Mouse (Mus musculus) limb, embryonic 13.5 days (tissue): ENCODE results near the gene Sbf2. TPM values are rescaled to one million over a fixed set of nuclear protein-coding genes. Genes with fewer than 3 reads are reported as not detected.
"Not testable (repeated sequence)": the region's sequence is repeated elsewhere in the genome, so short reads cannot be mapped to it uniquely, and the experiment has no call there.

Experiments used
- ATAC-seq: fragments of 200-750 bp; cut with Nextera tagmentation; 2 replicates; pipeline ENCODE4 v1.8.0; 2017; ENCODE audit warnings: low read depth, moderate number of reproducible peaks, moderate TSS enrichment; ENCODE audit not compliant: low FRiP score
- H3K27ac ChIP-seq: fragments of 300-500 bp; sonication (generic); 2 replicates; pipeline ENCODE4 v1.5.1; 2015; ENCODE audit warnings: inconsistent platforms, mild to moderate bottlenecking, moderate library complexity
- H3K27me3 ChIP-seq: fragments of 300-500 bp; sonication (generic); 2 replicates; pipeline ENCODE4 v1.6.1; 2015; ENCODE audit warnings: mild to moderate bottlenecking, inconsistent platforms
- H3K36me3 ChIP-seq: fragments of 300-500 bp; sonication (generic); 2 replicates; pipeline ENCODE4 v1.6.1; 2015; ENCODE audit warnings: inconsistent platforms, mild to moderate bottlenecking, moderate library complexity
- H3K4me1 ChIP-seq: fragments of 300-500 bp; sonication (generic); 2 replicates; pipeline ENCODE4 v1.6.1; 2015; ENCODE audit warnings: inconsistent platforms
- H3K4me2 ChIP-seq: fragments of 300-500 bp; sonication (generic); replicated peaks from 2 replicates; pipeline ENCODE4 v1.6.1; 2015; ENCODE audit warnings: inconsistent platforms, mild to moderate bottlenecking, moderate library complexity
- H3K4me3 ChIP-seq: fragments of 300-500 bp; sonication (generic); 2 replicates; pipeline ENCODE4 v1.5.1; 2015; ENCODE audit warnings: moderate library complexity, mild to moderate bottlenecking, inconsistent platforms
- H3K9ac ChIP-seq: fragments of 300-500 bp; sonication (generic); 2 replicates; pipeline ENCODE4 v1.6.1; 2015; ENCODE audit warnings: mild to moderate bottlenecking, inconsistent platforms
- H3K9me3 ChIP-seq: fragments of 300-500 bp; sonication (generic); 2 replicates; pipeline ENCODE4 v1.6.1; 2016; ENCODE audit warnings: inconsistent platforms
- WGBS: fragments of 180-500 bp; shearing (Covaris S2); methylation state at CpG from one replicate; pipeline ENCODE4 v1.1.7; 2015; 5-methylcytosine and 5-hydroxymethylcytosine counted together
- polyA plus RNA-seq: library from polyadenylated mRNA; unstranded; fragments of >200 nt; fragmentation: Nextera tagmentation; extraction: Ambion mirVana; gene quantifications from 2 replicates; pipeline ENCODE4 v1.2.1, GENCODE M21; 2015

The Sbf2 gene
- polyA plus RNA-seq, 1 experiment from 2014 or later = 30.9 TPM

DNA sequence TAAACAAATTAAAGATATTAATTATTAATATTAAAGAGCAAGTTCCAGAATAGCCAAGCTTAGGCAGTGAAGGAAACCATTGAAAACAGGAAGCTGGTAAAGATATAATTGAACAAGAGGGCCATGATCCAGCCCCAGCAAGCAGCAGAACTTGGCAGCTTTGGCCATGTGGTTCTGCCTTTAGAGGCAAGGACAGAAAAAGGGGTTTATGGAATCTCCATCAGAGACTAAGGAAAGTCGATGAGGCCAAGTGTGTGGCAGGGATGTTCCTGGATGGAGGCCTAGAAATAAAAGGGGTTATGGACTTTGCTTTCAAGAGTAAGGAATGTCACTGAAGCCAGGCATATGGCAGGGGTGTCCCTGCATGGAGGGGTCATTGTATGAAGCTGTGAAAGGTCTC, 198.4 kb downstream of the Sbf2 start:
- WGBS = 90% methylated on average over 1 of the region's 1 CpGs
- Histone ChIP-seq H3K4me1 (no peaks in the 10 kb centered on the region), H3K36me3 (peaks cover 13% of the 10 kb centered on the region), H3K4me3 (no peak overlapping the region), H3K9me3 (no peaks in the 10 kb centered on the region), H3K27ac (no peak overlapping the region), H3K27me3 (no peaks in the 10 kb centered on the region), H3K9ac (no peak overlapping the region), H3K4me2 (no peak overlapping the region)
- no peak for ATAC-seq

DNA sequence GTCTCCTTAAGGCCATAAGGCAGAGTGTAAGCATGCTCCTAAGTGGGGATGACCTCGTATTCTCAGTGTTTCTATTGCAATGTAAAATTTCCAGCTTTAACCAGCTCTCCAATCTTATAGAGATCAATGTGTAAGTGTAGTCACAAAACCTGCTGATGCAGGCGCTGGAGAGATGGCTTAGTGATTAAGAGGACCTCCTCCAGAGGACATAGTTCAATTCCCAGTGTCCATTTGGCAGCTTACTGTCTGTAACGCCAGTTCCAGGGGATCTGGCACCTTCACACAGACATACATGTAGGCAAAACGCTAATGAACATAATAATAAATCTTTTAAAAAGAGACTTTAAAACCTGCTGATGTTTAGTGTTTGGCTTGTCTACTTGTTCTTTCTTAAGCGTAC, 200.4 kb downstream of the Sbf2 start:
- H3K9me3 ChIP-seq = no peaks in the 10 kb centered on the region
- peaks cover 13% of the 10 kb centered on the region for H3K36me3 ChIP-seq
- H3K4me3 ChIP-seq = no peak overlapping the region
- H3K27me3 ChIP-seq = no peaks in the 10 kb centered on the region
- no peak for ATAC-seq
- no peaks in the 10 kb centered on the region for H3K4me1 ChIP-seq
- WGBS = 75% methylated on average over 5 of the region's 5 CpGs
- no peak overlapping the region for H3K27ac ChIP-seq
- H3K9ac ChIP-seq = no peak overlapping the region
- H3K4me2 ChIP-seq = no peak overlapping the region

DNA sequence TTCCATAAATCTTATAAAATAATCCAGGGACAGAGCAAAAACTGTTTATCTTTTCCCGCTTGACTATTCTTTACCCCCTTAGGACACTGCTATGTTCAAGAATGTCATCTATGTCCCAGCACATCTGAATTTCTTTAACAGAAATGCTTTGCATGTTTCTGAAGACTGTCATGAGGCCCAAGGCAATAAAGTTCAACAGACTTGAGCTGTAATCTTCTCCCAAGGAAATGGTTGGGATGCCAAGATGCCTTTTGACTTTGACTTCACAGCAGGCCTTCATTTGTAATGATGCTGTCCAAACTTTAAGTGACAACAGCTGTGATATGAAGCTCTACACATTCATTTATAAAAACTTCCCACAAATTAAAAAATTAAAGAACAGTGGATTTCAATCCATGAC, 212.6 kb downstream of the Sbf2 start:
- no peak for ATAC-seq

GRCm38 (mm10) chr7:110392576-110392975, 222.1 kb downstream of the Sbf2 start:
- no peaks in the 10 kb centered on the region for H3K27me3 ChIP-seq
- H3K36me3 ChIP-seq = peaks cover 5% of the 10 kb centered on the region
- H3K9ac ChIP-seq = no peak overlapping the region
- H3K4me2 ChIP-seq = no peak overlapping the region
- no peaks in the 10 kb centered on the region for H3K9me3 ChIP-seq
- no peak overlapping the region for H3K4me3 ChIP-seq
- ATAC-seq = no peak
- H3K4me1 ChIP-seq = no peaks in the 10 kb centered on the region
- no peak overlapping the region for H3K27ac ChIP-seq
- WGBS = 82% methylated on average over 6 of the region's 6 CpGs

More for the DNA sequence above, 212.6 kb downstream of the Sbf2 start:
- H3K9ac ChIP-seq = no peak overlapping the region
- no peak overlapping the region for H3K4me3 ChIP-seq
- H3K36me3 ChIP-seq = peaks cover 17% of the 10 kb centered on the region
- H3K27me3 ChIP-seq = no peaks in the 10 kb centered on the region
- WGBS = 66% methylated on average over 1 of the region's 1 CpGs
- no peak overlapping the region for H3K4me2 ChIP-seq
- H3K4me1 ChIP-seq = no peaks in the 10 kb centered on the region
- H3K9me3 ChIP-seq = no peaks in the 10 kb centered on the region
- H3K27ac ChIP-seq = no peak overlapping the region

DNA sequence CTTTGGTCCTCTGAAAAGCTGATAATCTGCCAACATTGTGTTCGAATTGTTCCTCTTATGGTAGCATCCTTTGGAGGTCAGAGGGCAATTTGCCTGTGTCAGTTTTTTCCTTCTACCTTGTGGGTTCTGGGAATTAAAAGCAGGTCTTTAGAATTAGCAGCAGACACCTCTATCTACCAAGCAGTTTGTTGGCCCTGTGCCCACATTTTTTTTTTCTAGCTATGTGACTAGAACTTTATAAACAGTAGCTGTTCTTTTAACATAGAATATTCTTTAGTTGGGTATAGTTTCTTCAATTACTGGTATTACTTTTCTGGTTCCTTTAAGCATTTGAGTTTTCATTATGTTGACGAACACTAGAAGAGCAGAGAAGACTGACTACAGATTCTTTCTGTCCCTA, 223.1 kb downstream of the Sbf2 start:
- 82% methylated on average over 2 of the region's 2 CpGs for WGBS
- H3K9ac ChIP-seq = no peak overlapping the region
- no peaks in the 10 kb centered on the region for H3K9me3 ChIP-seq
- H3K27me3 ChIP-seq = no peaks in the 10 kb centered on the region
- H3K4me2 ChIP-seq = no peak overlapping the region
- H3K27ac ChIP-seq = no peak overlapping the region
- H3K4me3 ChIP-seq = no peak overlapping the region
- ATAC-seq = no peak
- H3K4me1 ChIP-seq = no peaks in the 10 kb centered on the region
- H3K36me3 ChIP-seq = no peaks in the 10 kb centered on the region

GRCm38 (mm10) chr7:110388889-110389288, 225.8 kb downstream of the Sbf2 start:
- H3K4me1 ChIP-seq, H3K4me3 ChIP-seq, H3K4me2 ChIP-seq, ATAC-seq, H3K9ac ChIP-seq, H3K27me3 ChIP-seq, H3K36me3 ChIP-seq, H3K9me3 ChIP-seq, H3K27ac ChIP-seq: not testable (repeated sequence)
- WGBS = 81% methylated on average over 2 of the region's 2 CpGs

DNA sequence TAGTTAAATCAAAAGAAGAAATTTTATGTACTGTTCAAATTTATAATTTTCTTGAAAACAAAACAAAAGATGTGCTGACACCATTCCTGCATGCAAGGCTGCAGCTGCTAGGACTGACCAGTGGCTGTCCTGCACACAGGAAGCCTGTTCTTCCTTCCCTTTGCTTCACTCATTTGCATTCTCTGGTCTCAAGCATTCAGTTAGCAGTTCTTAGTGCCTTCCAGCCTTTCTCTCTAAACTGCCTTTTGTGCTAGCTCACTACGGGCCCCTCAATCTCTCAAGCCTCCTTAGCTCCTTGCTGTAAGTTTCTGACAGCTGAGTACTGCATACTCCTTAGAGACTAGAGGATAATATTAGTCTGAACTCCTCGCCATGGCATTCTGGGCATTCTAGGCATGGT, 227.2 kb downstream of the Sbf2 start:
- no peak for ATAC-seq
- no peak overlapping the region for H3K4me2 ChIP-seq
- H3K36me3 ChIP-seq = no peaks in the 10 kb centered on the region
- H3K27me3 ChIP-seq = no peaks in the 10 kb centered on the region
- H3K4me3 ChIP-seq = no peak overlapping the region
- no peaks in the 10 kb centered on the region for H3K9me3 ChIP-seq
- H3K27ac ChIP-seq = no peak overlapping the region
- no peak overlapping the region for H3K9ac ChIP-seq
- WGBS = 79% methylated on average over 2 of the region's 2 CpGs
- no peaks in the 10 kb centered on the region for H3K4me1 ChIP-seq

- WGBS = 83% methylated on average over 1 of the region's 1 CpGs
- Histone ChIP-seq H3K27ac (no peak overlapping the region), H3K36me3 (no peaks in the 10 kb centered on the region), H3K4me1 (no peaks in the 10 kb centered on the region), H3K9ac (no peak overlapping the region), H3K4me3 (no peak overlapping the region), H3K4me2 (no peak overlapping the region), H3K9me3 (no peaks in the 10 kb centered on the region), H3K27me3 (no peaks in the 10 kb centered on the region)
- ATAC-seq = no peak
Measured at GRCm38 (mm10) chr7:110385482-110385881, 229.2 kb downstream of the Sbf2 start.

- Histone ChIP-seq H3K4me2 (no peak overlapping the region), H3K9ac (no peak overlapping the region), H3K27me3 (no peaks in the 10 kb centered on the region), H3K9me3 (no peaks in the 10 kb centered on the region), H3K4me1 (no peaks in the 10 kb centered on the region), H3K36me3 (no peaks in the 10 kb centered on the region), H3K27ac (no peak overlapping the region), H3K4me3 (no peak overlapping the region)
- ATAC-seq = no peak
Measured at GRCm38 (mm10) chr7:110384343-110384742, 230.4 kb downstream of the Sbf2 start.

DNA sequence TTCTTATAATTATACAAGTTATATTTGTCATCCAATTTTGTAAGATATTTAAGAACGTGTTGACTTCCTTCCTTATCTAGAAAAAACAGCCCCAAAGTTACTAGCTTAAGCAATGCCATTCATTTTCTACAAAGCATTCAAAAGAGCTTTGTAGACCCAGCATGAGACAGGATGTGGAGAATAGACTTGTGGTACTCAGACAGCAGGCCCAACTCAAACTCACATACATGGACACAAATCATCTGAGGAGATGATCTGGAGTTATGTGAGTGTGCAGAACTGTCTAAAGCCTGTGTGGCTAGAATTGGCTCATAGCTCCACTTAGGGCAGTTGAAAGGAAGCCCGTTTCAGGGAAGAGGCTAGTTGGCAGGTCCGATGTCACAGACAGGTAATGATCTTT, 233.1 kb downstream of the Sbf2 start:
- H3K9ac ChIP-seq = no peak overlapping the region
- 88% methylated on average over 3 of the region's 3 CpGs for WGBS
- no peak for ATAC-seq

DNA sequence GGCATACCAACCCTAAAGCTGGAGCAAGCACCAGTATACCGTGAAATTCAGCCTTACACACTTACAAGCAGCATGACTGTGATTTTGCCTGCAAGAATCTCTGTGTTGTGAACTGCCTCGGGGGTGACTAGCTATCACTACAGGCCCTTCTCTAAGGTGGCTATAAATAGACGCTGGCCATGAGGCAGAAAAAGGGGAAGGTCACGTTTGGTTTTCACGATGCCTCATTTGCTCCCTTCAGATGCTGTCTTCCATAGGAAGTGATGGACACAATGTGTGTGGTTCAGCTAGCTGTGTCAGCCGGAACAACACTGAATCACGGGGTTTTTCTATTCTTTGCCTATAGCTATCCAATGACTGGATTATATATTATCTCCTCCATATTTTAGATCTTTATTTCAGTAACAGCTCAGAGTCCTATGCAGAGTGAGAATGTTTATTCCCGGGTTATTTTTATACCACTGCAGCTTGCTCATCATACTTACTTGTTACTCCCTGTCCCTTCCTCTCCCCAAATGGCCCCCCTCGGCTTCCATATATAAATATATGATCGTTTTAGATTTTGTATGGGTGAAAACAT, 235.3 kb downstream of the Sbf2 start:
- Histone ChIP-seq H3K36me3 (peaks cover 13% of the 10 kb centered on the region), H3K4me1 (no peaks in the 10 kb centered on the region), H3K27ac (no peak overlapping the region), H3K9me3 (no peaks in the 10 kb centered on the region), H3K4me2 (no peak overlapping the region), H3K4me3 (no peak overlapping the region), H3K9ac (no peak overlapping the region), H3K27me3 (no peaks in the 10 kb centered on the region)
- no peak for ATAC-seq
- 80% methylated on average over 10 of the region's 10 CpGs for WGBS

More for the DNA sequence above, 233.1 kb downstream of the Sbf2 start:
- Histone ChIP-seq H3K4me1 (no peaks in the 10 kb centered on the region), H3K4me3 (no peak overlapping the region), H3K27ac (no peak overlapping the region), H3K4me2 (no peak overlapping the region), H3K36me3 (no peaks in the 10 kb centered on the region; the same call in 1 of the 2 replicates), H3K9me3 (no peaks in the 10 kb centered on the region), H3K27me3 (no peaks in the 10 kb centered on the region)

DNA sequence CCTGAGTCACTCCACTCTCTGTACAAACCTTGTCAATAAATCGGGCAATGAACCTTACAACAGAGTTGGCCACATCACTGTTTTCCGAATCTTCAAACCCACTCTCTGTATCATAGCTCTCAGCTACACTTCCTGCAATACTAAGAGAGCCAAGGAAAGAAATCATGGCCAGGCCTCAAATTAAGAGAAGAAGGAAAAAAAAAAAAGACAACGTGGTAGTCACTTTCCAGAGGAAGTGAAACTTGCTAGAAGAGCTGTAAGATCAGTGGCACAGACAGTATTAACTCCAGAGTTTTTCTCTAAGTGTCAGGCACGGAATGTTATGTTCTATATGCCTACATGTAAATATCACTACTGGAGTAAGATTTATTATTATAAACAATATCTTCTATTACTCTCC, 242.2 kb downstream of the Sbf2 start:
- no peak overlapping the region for H3K4me3 ChIP-seq
- H3K27ac ChIP-seq = no peak overlapping the region
- no peak overlapping the region for H3K4me2 ChIP-seq
- H3K4me1 ChIP-seq = no peaks in the 10 kb centered on the region
- H3K27me3 ChIP-seq = no peaks in the 10 kb centered on the region
- 79% methylated on average over 4 of the region's 4 CpGs for WGBS
- no peak for ATAC-seq
- no peak overlapping the region for H3K9ac ChIP-seq
- peaks cover 58% of the 10 kb centered on the region for H3K36me3 ChIP-seq
- H3K9me3 ChIP-seq = no peaks in the 10 kb centered on the region

DNA sequence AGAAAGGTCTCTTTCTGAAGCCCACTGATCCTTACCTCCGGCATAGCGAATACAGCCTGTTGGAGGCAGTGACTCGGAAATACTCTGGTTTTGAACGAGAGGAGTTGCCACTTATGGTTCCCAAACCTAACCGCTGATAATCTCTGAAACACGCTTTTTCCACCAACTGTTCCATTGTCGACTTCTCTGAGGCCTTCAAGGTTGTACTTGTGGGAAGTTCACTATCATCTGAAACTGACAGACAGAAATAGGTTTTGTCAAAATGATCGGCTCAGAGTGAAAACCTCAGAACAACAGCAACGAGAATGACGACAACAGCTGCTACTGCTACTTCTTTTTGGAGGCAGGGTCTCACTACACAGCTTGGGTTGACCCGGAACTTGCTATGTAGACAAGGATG, 252.7 kb downstream of the Sbf2 start:
- Histone ChIP-seq H3K9ac (no peak overlapping the region), H3K36me3 (peaks cover 47% of the 10 kb centered on the region), H3K9me3 (no peaks in the 10 kb centered on the region), H3K27ac (no peak overlapping the region), H3K27me3 (no peaks in the 10 kb centered on the region), H3K4me3 (no peak overlapping the region), H3K4me1 (no peaks in the 10 kb centered on the region), H3K4me2 (no peak overlapping the region)
- no peak for ATAC-seq
- WGBS = 94% methylated on average over 11 of the region's 11 CpGs
